Mouse (Mus musculus) activated CD4-positive, CD25-positive, alpha-beta regulatory T cell, adult 4 months (primary cell): ENCODE results near the gene Zfp598. TPM values are rescaled to one million over a fixed set of nuclear protein-coding genes. Genes with fewer than 3 reads are reported as not detected.
"Not testable (repeated sequence)": the region's sequence is repeated elsewhere in the genome, so short reads cannot be mapped to it uniquely, and the experiment has no call there.

Source experiments
- ATAC-seq: one replicate; pipeline ENCODE4 v1.8.0; 2017
- polyA plus RNA-seq, 2 experiments: library from polyadenylated mRNA; unstranded; fragments of 100-300 nt; shearing (Covaris generic); gene quantifications; one replicate each; pipeline ENCODE4 v1.2.1; 2017

The Zfp598 gene
- polyA plus RNA-seq, 2 experiments from 2014 or later = 4.5 to 4.6 TPM

GRCm38 (mm10) chr17:24689251-24690081 lies 20.0 kb downstream of the Zfp598 start, which contains the start of gene Syngr3:
Syngr3 (minus strand) TSS chr17:24689955.
- ATAC-seq = no peak

DNA sequence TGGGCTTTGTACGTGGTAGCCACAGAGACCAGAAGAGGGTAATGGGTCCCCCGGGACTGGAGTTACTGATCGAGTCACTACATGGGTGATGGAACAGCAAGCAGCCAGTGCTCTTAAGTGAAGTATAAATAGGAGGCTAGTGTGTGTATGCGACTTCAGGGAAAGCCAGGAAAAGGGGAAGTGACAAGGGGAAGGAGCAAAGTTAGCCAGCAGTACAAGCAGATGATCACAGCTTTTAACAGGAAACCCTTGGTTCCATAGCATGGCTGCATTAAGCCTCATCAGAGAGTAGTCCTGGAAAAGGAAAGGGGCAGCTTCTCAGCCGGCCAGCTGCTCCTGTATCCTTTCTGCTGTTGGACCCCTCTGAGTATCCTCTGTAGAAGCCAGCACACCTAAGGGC lies 22.9 kb downstream of the Zfp598 start:
- no peak for ATAC-seq

GRCm38 (mm10) chr17:24695326-24696010 lies 26.0 kb downstream of the Zfp598 start:
- no peak for ATAC-seq

GRCm38 (mm10) chr17:24696011-24696697 lies 26.7 kb downstream of the Zfp598 start, which contains the start of the genes Gfer and Noxo1:
Gfer (minus strand) TSS chr17:24696156.
Noxo1 (plus strand) TSS chr17:24696234.
- ATAC-seq = peak; percentile 78

DNA sequence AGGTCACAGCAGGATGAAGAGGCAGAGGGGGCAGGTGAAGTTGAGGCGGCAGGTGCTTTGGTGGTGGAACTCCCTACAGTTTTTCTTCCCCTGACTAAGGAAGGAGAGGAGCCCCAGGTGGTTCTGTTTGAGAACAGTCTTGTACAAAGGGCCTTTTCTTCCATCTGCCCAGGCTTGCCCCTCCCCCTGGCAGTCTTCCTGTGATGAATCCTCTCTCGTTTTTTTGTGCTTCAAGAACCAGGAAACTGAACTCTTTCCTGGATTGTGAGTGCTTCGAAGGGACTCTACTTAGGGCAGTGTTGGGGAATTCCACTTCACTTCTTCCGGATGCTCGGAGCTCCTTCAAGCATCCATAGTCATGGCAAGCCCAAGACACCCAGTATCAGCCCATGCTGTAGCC lies 28.5 kb downstream of the Zfp598 start:
- no peak for ATAC-seq

GRCm38 (mm10) chr17:24698715-24699114 lies 29.2 kb downstream of the Zfp598 start:
- no peak for ATAC-seq

GRCm38 (mm10) chr17:24699473-24699872 lies 30.0 kb downstream of the Zfp598 start:
- no peak for ATAC-seq

DNA sequence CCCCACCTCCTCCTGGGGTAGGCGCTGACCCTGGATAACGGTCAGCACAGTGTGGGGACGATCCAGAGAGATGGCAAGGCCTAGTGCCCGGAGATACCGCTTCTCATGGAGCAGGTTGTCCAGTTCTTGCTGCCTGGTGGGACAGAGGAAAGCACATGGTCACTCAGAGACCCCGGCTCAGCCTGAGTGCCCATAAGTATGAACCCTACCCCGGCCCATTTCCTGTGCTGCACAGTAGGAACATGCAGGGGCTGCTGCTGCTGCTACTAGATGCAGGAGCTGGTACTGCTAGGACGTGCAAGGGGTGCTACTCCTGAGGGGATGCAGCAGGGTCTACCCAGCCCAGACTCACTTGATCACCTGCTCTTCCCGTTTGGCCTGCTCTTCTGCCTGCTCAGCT lies 31.8 kb downstream of the Zfp598 start:
- ATAC-seq = no peak

DNA sequence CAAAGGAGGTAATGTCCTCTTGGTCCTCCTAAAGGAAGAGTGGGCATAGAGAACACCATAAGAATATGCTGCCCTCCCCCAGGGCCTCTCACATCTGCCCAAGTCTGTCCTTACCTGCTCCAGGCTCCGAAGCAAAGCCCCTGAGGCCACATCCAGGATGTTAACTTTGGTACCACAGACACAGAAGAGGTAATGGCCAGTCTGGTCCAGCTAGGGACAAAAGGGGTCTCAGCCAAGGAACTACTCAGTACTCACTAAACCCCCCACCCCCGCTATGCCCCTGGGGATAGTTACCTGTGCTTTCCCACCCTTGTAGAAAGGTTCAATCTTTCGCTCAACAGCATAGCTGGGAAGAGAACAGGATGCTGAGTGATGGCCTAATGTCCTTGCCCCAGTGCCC lies 36.3 kb downstream of the Zfp598 start:
- ATAC-seq = no peak

- ATAC-seq = peak; percentile 84
Measured at GRCm38 (mm10) chr17:24706982-24707800, 37.7 kb downstream of the Zfp598 start, which contains the start of gene Tbl3. Tbl3 (minus strand) TSS chr17:24707660.

GRCm38 (mm10) chr17:24707801-24708425 lies 38.4 kb downstream of the Zfp598 start:
- peak; percentile 34 for ATAC-seq

DNA sequence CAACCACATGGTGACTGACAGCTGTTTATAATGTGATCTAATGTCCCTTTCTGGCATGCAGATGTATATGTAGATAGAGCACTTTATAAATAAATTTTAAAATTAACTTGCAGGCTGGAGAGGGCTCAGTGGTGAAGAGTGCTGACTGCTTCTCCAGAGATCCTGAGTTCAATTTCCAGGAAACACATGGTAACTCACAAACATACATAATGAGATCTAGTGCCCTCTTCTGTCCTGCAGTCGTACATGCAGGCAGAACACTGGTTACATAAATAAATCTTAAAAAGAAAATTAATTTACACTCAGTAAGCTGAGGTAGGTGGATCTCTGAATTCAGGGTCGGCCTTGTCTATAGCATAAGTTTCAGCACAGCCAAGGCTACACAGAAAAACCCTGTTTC lies 39.2 kb downstream of the Zfp598 start:
- no peak for ATAC-seq

DNA sequence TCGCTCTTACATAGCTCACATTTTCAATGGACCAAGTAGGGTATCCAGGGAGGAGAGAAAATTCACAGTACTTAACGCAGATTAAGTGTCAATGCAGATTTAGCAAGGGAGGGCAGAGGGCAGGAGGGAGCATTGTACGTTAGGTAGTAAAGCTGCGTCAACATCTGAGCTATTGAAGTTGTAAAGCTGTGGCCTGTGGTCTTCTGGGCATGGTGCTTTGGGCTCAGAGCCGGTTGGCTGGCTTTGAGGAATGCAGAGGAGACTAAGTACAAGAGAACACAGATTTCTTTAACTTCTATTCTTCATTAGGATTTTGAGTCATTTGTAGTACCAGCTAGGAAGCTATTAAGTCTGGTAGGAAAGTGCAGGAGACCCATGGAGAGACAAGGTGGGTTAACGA lies 46.1 kb downstream of the Zfp598 start:
- no peak for ATAC-seq

GRCm38 (mm10) chr17:24716166-24716682 lies 46.7 kb downstream of the Zfp598 start:
- ATAC-seq = no peak

DNA sequence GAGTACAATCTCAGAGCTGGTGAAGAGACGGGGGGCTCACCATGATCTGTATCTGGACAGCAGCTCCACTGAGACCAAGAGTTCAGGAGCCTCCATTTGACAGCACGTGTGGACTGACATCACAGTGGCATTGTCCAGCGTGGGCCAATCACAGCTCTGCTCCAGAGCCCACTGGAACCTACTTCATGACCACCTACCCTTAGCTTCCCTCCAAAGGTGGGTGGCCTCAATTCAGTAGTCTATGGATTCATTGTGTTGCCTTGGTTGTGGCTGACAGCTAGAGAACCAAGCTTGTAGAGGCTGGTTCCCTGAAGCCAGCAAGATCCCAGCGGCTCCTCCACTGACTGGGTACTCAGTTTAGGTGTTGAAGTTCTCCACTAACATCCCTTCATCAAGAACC lies 48.5 kb downstream of the Zfp598 start, which contains the start of the genes Rnf151 and Rps2:
Rnf151 (minus strand) TSS at position 121 of the 400 bp plus-strand sequence.
Rps2 (plus strand) TSS at position 174 of the 400 bp plus-strand sequence.
- no peak for ATAC-seq

DNA sequence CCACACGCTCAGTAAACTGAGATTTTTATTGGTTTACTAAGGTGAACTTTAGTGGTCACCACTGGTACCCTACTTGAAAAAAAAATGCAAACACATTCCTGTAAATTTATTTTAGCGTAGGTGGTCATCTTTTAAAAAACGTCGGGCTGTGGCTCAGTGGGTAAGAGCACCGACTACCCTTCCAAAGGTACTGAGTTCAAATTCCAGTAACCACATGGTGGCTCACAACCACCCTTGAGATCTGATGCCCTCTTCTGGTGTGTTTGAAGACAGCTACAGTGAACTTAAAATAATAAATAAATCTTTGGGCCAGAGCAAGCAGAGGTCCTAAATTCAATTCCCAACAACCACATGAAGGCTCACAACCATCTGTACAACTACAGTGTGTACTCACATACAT lies 49.5 kb downstream of the Zfp598 start:
- not testable (repeated sequence) for ATAC-seq

DNA sequence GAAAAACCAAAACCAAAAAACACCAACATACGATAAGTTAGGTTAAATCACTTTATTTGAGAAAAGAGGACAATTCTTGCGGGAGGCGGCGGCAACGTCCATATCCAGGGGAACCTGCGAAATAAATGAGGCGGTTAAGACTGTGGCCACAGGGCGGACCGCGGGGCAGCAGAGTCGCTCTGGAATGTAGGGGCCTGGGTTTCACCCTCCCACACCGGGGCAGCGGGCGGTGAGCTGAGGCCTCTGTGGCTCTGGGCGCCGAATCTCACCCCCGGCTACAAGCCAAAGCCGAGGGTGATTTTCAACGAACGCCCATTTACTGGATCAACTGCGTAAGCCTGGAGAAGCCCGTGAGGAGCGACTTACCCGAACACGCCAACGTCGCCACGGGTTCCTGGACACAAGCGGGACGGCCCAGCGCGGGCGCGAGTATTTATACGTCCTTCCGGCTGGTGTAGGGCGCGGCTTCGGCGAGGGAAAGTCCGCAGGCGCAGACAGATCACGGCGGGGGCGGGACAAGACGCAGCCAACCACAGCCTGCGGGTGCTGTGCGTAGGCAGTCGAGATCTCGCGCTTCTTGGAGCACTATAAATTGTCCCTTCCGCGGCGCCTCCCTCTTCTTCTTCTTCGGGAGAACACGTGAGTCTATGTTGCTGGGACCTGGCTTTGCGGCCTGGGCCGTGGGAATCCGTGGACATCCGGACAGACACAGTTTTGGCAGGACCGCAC lies 50.2 kb downstream of the Zfp598 start:
- peak; percentile 87 for ATAC-seq

- not testable (repeated sequence) for ATAC-seq
Measured at GRCm38 (mm10) chr17:24720616-24721015, 51.1 kb downstream of the Zfp598 start.

- not testable (repeated sequence) for ATAC-seq
Measured at GRCm38 (mm10) chr17:24721383-24721955, 52.0 kb downstream of the Zfp598 start.
